Mouse (Mus musculus): ENCODE data around the gene Col19a1. TPM values are rescaled to one million over a fixed set of nuclear protein-coding genes. Genes with fewer than 3 reads are reported as not detected.
"Not testable (repeated sequence)": the region's sequence is repeated elsewhere in the genome, so short reads cannot be mapped to it uniquely, and the experiment has no call there.

The Col19a1 gene
- 10 to 100 TPM; 15.3 to 18.8 TPM for total RNA-seq (2021)

DNA sequence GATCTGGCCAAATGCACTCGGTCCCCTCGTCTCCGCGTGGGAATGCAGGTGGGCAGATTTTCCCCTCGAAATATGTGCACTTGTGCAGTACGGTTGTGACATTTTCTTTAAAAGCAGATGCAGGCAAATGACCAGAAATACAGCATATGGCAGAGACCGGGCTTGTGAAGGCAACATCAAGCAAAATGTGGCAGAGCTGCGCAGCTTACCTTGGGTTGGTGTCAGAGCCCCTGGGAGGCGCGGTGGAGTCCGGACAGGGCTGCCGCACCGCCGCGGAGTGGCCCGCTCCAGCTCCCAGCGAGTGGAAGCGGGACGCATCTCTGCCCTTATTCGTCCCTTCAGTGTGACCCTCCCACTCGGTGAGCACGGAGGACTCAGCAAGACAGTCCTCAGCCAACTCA, at the start of gene Col19a1:
Col19a1 (minus strand) TSS at position 332 of the 401 bp plus-strand sequence.
- intact Hi-C loops (cut with DNase I) = no loop called here
- DNase-seq = peak; percentile 17

DNA sequence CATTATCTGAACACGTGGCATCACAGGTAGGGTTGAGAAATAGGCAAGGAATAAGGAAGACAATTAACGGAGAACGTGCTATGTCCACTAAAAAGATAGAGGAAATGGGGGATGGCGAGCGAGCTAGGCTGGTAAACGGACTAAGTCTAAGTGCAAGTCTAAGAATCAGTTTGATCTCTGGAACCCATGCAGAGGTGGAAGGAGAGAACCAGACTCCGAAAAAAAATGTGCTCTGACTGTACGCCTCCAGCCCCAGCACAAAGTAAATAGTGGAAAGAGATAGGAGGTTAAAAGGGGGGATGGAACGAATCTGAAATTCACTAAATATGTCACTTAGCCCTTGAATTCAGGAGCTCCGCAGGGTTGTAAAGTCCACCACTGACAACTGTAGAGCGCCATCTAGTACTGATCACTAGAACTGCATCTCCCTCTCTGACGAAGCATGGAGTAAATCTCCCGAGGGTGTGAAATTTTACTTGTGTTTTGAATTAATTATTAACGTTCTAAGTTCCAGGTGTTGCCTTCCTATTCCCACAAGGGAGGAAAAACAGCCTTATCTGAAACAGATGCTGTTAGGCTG, 46.4 kb upstream of the Col19a1 start:
- intact Hi-C loops (cut with DNase I) = no loop called here
- peak; percentile 13 for DNase-seq

DNA sequence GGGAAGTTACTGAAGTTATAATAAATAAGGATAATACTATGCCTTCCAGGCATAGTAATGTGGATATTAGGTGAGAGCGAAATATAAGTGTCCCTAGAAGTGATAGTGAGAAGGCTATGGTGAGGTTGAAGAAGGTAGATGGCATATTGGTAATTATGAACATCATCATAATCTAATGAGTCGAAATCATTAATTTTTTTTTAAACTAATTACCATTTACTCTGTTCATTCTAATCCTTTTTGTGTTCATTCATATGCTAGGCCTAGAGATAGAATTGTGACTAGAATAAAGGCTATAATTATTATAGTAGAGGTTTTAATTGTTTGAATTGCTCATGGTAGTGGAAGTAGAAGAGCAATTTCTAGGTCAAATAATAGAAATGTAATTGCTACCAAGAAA, 25.3 kb upstream of the Col19a1 start:
- intact Hi-C loops (cut with DNase I); DNase-seq: not testable (repeated sequence)

DNA sequence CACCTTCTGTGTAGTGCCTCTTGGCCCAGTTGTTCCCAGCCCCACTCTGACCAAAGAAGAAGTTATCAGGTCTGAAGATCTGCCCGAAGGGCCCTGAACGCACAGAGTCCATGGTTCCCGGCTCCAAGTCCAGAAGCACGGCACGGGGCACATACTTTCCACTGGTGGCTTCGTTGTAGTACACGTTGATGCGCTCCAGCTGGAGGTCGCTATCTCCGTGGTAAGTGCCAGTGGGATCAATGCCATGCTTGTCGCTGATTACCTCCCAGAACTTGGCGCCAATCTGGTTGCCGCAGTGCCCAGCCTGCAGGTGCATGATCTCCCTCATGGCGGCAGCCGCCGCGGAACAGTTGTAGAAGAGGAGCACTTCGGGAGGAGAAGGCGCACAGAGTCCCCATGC, 7.8 kb upstream of the Col19a1 start:
- intact Hi-C loops (cut with DNase I) = no loop called here
- DNase-seq = no peak

DNA sequence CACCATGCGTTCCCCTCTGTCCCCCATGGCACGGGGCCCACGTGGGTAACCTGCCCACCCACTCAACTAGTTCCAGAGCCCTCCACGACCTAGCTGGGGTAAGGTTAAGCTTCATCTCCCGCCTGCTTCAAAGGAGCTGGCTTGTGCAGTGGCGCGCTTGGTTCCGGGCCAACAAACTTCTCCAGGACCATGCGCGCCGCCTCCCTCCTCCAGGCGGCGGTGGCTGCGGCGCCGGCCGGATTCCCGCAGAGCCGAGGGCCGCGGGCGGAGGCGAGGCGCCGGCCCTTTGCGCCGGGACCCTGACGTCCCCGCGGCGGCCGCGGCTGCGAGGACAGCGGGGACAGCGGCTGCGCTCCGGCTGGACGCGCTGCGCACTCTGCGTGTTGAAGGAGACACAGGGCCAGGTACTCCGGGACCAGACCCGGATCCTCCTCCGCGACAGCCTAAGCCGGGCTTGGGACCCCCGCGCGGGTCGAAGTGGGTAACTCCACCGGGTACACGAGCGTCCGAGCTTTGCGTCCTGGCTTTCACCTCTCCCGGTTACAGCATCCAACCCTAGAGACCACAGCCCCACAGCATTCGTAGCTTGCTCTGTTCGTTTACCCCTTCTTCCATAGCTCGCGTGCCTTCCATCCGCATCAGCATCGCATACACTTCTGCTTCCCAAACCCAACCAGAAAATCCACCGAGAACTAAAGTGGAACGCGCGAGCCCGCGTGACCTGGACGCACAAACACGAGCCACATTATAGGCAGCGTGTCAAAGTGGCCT, 717 bp downstream of the Col19a1 start:
- intact Hi-C loops (cut with DNase I) = no loop called here
- DNase-seq = peak; percentile 55

DNA sequence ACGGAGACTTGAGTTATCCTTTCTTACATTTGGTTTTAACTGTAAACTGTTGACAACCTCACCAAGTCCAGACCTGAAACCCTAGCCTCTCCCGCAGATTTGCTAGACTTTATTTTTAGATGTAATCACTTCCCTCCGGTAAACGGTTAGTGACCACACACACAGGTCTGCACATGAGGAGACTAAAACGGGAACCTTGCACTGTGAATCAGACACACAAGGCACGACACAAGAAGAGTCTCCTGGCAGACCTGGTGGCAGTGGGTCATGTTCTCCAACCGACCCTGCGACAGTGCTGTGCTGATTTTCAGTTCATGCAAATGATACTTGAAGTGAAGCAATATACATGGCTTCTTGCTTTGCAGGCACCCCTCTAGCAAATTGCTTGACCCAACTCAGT, 14.7 kb downstream of the Col19a1 start:
- intact Hi-C loops (cut with DNase I) = no loop called here
- no peak for DNase-seq

DNA sequence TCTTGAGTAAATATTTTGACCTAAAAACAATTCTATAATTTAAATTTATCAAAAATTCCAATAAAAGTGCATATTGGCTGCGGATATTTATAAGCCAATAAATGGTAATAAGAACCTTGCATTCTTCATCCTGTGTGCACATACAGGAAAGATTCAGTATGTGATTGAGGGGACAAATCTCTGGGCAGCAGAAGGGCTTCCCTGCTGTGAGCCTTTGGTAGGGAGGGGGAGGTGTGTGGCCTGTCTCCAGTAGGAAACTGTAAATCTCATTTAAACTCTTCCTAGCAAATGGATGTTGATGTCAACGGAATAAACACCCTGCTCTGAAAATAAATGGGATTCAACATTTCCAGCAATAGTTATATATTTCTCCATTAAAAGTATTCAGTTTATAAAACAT, 23.2 kb downstream of the Col19a1 start:
- intact Hi-C loops (cut with DNase I) = no loop called here
- peak; percentile 42 for DNase-seq

DNA sequence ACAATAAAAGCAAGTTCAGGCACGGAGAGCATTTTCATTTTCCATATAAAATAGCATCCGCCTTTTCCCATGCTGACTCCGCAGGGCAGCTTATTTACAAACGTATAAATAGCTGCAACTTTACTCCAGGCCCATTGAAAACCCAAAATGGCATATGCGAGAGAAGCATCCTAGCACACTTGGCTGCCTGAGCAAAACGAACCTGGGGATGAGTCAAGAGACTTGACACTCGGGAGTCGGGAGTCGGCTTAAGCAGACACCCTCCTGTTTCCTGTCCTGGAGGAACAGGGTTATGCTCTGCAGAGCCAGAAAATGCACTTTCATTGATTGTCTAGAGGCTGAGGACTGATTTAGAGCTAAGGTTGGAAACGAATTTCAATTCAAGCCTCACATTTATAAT, 29.3 kb downstream of the Col19a1 start:
- intact Hi-C loops (cut with DNase I) = no loop called here
- DNase-seq = no peak

DNA sequence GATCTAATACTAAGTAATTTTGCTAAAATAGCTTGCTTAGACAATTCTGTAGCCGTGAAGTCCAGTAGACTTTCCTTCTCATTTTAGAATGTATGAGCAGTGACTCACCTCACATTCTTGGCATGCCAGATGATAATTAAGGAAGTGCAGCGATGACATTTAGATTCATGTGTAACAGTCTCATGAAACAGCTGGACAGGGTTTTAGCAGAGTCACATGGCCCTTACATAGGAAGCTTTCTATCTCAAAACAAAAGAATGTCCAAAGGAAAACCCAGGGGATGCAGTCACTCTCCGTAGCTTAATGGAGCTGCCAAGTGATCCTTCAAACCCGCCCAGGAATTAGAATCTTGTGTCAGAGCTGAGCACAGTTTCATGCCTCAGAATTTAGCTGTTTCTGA, 33.8 kb downstream of the Col19a1 start:
- DNase-seq = no peak

DNA sequence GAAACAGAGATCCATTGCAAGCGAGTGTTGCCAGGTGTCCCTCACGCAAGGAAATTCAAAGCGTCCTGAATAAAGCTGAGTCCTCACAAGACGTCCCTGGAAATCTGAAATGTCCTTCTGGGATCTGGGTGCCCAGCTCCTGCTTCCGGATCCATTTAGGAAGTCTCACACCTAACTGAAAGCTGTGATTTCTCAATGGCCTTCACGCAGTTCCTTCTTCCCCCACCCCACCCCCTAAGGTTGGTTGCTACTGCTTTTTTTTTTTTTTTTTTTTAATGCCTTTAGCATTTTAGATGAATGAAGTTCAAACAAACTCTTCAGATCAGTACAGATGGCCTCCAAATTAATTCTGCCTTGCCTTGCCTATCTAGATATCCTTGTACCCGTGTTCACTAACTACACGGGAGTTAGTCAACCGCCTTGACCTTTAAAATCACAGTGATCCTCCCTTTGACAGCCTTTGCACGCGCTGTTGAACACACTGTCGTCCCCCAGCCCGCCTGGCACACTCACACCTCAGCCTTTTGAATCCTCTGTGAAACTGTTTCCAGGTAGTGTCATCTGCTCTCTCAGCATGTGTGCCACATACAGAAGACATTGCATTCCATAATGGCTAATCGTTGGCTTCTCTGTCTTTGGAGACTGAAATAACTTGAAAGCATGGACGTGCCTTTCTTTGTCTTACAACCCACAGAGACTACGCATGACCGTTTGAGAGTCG, 36.6 kb downstream of the Col19a1 start:
- intact Hi-C loops (cut with DNase I) = no loop called here
- peak; percentile 8 for DNase-seq

More for the DNA sequence above, 33.8 kb downstream of the Col19a1 start:
- intact Hi-C loops (cut with DNase I) = no loop called here

DNA sequence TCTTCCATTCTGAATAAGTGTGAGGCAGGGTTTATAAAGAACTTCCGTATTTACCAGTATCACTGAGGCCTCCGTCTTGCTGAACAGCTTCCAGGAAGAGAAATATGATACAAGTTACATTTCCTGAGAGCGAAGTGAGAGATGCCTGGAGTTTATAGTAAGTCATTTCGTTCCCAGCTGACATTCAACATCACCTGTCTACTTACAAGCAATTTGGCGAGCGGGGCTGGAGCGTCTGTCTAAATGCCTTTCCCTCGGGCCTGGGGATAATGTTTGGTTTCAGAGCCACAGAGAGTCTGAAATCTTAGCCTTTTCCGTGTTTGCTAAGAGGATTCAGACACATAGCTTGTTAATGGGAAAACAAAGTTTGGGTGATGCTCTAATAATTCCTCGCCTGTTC, 37.2 kb downstream of the Col19a1 start:
- no peak for DNase-seq
- intact Hi-C loops (cut with DNase I) = no loop called here

DNA sequence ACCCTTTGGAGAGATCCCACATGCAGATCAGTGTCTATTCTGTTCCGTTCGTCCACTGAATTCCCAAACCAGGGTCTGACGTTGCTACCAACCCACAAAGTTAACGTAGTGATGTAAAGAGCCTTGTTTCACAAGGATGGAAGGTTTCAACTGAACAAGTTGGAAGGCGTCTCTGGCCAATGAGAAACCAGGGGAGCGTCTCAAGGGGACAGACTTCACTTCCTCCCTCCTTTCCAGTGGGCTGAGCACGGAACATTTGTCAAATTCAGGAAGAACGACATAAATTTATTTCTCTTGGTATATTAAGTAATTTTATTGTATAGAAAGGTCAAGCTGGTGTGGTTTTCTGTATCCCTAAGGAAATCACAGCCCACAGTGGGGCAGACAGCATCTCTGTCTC, 38.2 kb downstream of the Col19a1 start:
- intact Hi-C loops (cut with DNase I) = no loop called here

DNA sequence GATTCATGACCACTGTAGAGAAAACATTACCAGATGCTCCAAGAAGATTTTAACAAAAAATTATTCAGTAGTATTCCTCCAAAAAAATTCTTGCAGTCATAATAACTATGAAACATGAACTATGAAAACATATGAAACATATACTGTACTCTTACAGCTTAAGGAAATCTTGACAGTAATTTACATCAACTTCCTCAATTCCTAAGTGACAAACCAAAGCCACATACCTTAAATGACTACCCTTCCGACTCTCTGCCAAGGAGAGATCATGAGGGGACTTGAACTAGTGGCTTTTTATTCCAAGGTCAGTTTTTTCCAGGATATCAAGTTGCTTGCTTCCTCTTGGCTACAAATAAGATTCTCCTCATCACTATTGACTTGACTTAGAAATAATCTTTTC, 39.7 kb downstream of the Col19a1 start:
- intact Hi-C loops (cut with DNase I) = no loop called here
- no peak for DNase-seq

More for the DNA sequence above, 38.2 kb downstream of the Col19a1 start:
- no peak for DNase-seq

DNA sequence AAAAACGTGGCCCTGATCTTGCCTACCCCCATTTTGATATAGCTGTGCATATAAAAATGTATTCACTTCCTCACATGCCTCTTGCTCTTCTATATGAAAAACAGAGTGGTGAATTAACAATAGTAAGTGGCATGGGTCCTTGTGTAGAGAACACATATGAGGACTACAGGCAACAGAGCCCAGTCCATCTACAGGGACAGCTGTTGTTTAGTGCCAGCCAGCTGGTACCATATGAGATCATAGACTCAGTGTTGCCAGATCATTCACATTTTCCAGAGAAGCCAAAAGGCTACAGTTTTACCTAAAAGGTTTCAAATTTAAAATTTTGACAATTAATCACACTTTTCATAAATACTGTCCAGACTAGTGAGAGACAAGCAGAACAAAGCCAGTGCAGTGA, 47.4 kb downstream of the Col19a1 start:
- DNase-seq = no peak
- intact Hi-C loops (cut with DNase I) = no loop called here

DNA sequence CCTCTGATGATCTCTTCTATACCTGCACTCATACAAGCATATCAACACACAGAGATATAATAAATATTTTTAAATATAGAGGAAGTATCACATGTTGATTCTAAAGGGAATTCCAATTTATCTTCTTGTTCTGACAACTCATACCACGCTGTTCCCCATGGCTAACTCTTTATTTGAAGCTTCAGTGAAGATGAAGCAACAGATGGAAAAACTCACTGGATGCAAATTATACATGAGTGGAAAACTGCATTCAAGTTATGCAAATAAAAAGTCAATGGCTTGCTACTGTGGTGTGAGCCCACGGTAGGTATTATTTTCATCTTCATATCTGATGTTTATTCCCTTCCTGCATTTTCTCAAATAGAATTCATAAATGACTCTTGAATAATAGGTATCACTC, 60.1 kb downstream of the Col19a1 start:
- intact Hi-C loops (cut with DNase I) = no loop called here
- DNase-seq = no peak

DNA sequence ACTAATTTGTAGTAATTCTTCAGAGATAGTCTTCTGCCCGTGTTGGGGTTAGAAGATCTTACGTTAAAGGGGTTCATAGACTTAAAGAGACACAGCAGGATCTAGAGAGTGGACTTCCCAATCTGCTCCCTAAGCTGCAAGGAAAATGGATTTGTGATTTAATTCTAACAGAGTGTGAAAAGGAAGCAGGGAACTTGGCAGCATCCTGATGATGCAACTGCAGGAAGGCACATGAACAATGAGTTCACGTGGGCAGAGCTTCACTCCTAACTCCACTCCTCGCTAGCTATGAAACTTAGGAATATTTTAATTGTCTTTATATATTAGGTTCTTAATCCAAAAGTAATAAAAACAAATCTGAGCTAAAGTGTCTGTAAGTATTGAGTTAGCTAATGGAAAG, 69.8 kb downstream of the Col19a1 start:
- no peak for DNase-seq
- intact Hi-C loops (cut with DNase I) = no loop called here

DNA sequence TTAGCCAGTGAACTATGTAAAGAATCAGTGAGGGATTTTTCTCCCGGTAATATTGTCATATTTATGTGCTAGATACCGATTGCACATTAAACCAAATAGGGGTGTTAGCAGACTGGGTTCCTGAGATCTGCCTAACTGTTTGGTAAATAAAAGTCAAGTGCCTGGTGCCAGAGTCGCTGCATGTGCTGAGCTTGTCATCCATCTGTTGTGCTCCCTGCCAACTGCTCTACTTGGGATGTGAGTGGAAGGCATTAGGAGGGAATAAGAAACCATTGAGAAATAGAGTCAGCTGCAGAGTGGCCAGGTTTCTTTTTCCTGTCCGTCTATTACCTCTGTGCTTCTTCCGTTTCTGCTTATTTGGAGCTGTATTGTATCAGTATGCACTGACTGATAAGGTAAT, 71.9 kb downstream of the Col19a1 start:
- DNase-seq = peak; percentile 71
- intact Hi-C loops (cut with DNase I) = no loop called here

DNA sequence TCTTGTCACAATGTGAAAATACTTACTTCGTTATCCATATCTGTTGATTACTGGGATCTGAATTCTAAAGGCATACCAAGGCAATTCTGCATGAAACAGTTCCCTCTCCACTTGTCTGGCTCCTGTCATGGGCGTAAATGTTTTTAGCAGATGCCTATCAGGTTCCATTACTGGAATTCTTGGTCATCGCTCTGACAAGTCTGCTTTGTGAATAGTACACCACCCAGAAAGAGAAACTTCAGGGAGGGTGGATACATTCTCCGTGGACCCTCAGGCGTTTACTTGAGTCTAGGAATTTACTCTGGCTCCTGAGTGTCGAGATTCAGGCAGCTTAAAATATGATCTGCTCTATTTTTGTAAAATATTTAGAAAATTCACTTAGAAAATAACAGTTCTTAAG, 75.7 kb downstream of the Col19a1 start:
- DNase-seq = no peak
- intact Hi-C loops (cut with DNase I) = no loop called here

DNA sequence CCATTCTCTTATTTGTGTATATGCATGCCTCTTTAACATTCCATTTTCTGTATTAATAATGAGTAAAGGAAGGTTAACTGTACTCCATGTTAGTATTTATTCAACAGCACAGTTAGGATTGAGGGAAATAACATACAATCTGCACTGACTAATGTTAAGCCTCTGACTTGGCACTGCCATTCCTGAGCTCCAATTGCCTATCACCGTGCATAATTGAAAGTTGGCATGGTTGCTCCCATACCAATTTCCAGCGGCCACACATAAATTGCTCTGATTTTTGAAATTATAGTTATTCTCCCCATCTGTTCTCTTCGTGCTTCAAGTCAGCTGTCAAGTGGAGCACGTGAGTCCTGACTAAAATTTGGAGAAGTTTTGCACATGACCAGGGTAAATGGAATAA, 91.9 kb downstream of the Col19a1 start:
- intact Hi-C loops (cut with DNase I) = no loop called here
- peak; percentile 16 for DNase-seq

DNA sequence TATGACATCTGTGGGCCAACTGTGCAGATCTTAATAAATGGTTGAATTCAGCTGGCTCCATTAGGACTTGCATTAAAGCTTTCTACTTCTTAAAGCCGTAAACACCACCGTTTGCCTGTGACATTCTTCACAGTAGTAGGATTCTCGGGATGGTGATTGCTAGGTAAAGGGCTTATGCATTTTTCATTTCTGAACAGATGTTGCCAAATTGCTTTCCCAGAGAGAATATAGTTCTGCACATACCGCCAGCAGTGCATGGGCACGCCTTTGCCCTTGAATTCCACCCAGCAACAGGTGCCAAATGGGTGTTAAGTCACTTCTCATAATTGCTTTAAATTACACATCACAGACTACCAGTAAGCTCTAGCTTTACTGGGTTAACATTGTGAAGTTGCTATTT, 103.1 kb downstream of the Col19a1 start:
- no peak for DNase-seq
- intact Hi-C loops (cut with DNase I) = no loop called here

DNA sequence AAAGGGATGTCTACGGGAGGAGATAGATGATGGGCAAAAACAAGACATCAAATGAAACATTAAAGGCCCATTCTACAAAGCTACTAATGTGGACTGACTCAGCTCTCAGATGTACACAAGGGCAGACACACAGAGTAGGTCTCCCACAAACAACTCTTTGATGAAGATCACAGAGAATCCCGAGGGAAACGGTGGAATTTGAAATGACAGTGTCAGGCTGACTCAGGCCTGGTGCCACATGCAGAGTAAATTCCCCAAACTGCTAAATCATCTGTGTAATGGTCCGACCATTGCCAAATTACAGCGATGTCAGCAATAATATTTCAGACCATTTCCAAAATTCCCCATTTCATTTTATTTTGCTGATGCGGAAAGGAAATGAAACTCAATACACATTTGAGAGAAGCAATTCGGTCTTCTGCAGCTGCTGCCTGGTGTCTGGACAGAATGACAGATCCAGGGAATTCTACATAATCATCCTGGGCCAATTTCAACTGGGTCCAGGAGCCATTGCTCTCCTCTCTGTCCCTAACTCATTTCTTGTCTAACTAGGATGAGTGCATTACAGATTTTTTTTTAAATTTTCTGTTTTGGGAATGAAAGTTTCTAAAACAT, 116.1 kb downstream of the Col19a1 start:
- intact Hi-C loops (cut with DNase I) = no loop called here
- DNase-seq = no peak

DNA sequence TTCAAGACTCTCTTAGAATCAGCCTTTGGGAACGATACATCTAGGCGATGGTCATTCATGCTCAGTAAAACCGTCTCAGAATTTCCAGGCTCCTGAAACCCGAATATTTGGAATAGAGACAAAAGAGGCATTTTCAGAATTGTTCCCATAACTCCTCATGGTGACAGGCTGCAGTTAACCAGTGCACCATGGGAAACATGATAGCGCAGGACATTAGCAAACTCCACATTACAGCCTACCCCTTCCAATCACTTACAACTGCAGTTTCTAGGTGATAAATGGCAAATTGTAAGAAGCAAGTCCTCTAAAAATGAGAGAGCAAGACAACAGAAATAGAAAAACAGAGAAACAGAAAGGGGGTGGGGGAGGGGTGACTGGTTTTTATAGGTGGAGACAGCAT, 116.6 kb downstream of the Col19a1 start:
- intact Hi-C loops (cut with DNase I) = no loop called here
- DNase-seq = no peak

Data from left cerebral cortex, postnatal 4 days (tissue).